Mouse (Mus musculus): ENCODE data around the gene Pcdh9.
A peak's percentile ranks its signal among the peaks of the same experiment; 100 is the strongest.

Pcdh9 gene

DNA sequence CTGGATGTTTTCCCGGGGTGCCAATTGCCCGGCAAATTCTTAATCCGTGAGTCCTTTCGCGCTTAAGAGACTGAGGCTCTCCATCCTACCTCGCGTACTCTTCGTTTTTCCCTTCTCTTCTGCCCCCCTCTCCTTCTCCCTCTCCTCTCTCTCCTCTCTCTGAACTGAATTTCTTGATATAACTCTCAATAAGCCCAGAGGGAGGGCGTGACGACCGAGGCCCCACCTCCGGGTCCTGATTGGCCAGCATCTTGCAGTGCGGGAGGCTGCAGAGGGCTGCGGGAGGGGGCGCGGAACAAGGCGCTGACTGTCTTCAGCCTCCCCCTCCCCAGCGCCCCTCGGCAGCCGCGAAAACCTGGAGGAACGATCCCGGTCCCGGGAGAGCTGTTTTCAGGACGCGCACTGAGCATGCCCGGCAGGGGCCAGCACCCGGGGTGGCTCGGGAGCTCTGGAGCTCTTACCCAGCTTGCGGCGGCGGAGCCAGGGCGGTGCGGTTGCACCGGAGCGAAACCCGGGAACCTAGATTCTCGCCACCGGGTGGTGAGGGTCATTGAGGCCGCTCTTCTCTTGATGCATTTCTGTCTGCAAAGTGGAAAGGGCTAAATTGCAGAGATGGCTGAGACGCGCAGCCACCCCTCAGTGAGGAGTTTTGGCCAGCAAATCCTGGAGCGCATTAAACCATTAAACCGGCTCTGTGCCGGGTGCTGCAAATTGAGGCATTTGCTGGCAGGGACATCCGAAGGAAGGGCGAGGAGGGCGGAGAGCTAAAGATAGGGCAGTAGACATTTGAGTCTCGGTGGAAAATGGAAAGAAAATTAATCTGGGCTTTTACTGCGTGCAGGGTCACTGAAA, at the start of gene Pcdh9:
Gene Pcdh9 (minus strand): TSS at position 161 of the 852 bp plus-strand sequence.
- DNase-seq (ENCODE audit: low read depth, low spot score) = peak; percentile 98

DNA sequence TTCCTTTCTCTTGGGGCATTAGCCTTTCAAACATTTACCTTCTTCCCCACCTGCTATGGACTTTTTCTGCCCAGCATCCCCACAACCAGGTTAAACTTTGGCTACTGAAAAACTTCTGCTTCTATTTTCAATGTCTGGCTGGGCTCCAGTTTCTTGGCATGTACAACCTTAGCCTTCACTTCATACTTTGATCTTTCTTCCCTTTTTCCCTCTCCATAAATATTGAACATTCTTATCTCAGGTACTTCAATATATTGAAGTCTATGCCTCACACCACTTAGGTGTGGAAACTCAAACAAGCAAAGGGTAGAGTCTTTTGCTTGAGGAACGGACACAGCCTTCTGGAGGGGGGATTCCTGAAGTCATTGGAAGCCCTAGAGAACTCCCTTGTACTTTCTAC, 16.4 kb upstream of the Pcdh9 start:
- DNase-seq (ENCODE audit: low read depth, low spot score) = no peak

DNA sequence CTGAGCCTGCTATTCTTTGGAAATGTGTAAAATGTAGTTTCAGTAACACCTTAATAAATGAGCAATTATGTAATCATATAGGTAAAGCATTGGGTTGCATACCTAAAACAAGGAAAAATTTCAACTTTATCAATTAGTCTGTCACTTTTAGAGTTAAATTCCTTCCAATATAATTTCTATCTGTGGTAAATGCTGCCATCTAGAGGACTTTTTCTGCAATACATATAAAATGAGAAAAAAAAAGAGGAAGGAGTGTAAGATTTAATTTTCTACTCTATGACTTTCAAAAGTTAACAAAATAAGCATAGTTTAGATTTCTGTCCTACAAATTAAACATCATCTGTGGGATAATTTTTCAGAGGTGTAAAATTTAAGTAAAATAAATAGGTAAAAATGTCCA, 8.1 kb upstream of the Pcdh9 start:
- DNase-seq (ENCODE audit: low read depth, low spot score) = no peak

DNA sequence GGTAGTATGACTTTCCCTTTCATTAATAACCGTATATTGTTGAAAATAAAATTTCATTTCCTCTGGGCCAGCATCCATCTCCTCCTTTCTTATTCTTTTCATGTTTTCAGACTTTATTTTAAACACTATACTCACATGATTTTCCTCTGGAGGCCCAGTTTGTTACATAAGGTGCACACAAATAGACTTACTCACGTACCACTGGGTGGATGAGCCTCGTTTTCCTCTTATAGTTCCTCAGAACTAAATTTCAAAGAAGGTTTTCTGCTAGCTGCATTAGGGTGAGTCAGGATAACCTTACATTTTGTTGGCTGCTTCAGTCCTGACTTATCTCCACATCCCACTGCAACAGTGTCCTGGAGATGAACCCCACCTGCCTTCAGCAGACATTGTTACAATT, 4.7 kb upstream of the Pcdh9 start:
- peak; percentile 62 for DNase-seq (ENCODE audit: low read depth, low spot score)

DNA sequence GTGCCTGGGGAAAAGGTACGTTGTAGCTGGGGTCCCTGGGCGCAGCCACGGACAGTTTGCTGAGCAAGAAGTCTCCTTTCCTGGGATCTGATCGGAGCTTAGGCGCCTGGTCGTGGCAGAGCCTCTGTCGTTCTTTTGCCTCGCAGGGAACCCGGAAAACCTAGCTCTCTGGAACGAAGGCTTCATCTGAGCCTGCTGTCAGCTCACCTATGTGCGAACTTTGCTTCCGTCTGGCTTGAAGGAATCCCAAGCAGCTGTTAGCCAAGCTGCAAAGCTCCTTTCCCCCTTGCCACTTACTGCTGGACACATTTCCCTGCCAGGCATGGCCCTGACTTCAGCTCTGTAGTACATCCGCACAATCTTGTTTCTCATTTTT, 880 bp upstream of the Pcdh9 start:
- no peak for DNase-seq (ENCODE audit: low read depth, low spot score)

DNA sequence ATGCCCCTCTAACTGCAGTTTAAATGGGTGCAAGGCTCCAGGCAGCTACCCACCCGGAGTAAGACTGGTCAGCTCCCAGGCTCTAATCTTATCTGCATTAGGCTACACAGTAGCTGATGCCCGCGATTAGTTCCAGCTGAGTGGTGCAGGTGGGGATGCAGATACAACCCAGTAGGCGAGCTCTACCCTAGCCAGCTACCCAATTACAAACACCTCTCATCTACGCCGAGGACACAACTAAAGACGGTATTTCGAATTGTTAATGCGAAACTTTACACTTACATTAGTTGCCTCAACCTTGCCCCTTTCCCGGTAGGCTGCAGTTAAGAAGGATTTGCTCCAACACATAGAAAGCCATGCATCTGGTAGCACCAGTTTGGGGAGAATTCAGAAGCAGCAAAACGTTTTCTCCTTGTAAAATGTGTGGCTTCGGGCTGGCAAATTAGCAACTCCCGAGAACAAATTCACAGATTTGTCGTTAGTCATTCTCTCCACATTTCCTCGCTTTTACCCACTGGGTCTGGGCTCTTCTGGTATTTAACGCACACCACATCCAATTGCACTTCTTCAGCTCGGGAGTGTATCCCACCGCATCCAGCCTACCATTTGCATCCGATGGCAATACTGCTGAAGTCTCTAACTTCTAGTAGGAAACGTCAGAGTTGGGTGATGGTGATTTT, 500 bp downstream of the Pcdh9 start:
- DNase-seq (ENCODE audit: low read depth, low spot score) = no peak

DNA sequence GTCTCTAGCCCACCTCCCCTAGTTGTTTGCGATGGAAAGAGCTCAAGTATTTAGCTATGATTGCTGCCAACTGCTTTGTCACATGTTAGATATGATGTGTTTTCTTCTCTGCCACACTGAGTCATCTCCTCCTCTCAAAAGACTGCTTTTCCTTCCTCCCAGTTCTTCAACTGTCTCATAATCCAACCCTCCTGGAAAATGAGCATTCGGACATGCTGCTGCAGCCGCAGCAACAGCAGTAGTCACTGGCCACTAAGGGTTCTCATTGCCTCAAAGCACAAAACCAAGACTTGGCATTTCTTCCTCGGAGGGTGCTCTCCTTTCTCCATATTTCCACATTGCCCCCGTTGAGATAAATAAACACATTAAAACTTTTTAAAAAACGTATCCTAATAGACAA, 1.2 kb downstream of the Pcdh9 start:
- no peak for DNase-seq (ENCODE audit: low read depth, low spot score)

DNA sequence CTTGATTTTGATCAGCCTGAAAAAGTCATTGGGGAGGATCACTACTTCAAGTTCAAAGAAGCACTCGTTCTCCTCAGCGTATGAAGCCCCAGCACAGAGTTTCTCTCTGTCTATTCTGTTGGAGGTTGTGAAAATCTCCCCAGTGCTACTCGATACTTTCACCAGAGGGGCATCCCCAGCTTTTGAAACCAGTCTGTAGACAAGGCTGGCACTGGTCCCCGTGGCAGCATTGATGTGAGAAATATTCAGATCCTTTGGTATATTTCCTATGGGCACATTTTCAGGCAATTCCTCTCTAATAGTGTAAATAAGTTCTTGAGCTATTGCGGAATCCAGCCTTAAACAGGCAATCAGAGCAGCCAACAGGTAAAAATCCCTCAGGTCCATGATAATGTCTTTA, 2.1 kb downstream of the Pcdh9 start:
- DNase-seq (ENCODE audit: low read depth, low spot score) = no peak

DNA sequence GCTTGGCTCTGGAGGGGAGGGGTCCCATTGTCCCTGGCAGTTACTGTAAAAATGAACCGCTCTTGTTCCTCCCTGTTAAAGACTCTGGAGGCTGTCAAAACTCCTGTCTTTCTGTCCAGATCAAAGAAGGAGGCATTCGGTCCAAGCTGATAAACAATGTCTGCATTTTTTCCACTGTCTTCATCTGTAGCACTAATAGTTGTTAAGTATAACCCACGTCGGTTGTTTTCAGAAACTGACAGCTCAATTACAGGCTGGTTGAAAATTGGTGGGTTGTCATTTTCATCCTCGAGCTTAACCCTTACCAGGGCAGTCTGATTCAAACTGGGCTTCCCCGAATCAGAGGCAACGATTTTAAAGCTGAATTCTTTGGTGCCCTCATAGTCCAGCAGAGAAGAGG, 3.4 kb downstream of the Pcdh9 start:
- DNase-seq (ENCODE audit: low read depth, low spot score) = no peak

DNA sequence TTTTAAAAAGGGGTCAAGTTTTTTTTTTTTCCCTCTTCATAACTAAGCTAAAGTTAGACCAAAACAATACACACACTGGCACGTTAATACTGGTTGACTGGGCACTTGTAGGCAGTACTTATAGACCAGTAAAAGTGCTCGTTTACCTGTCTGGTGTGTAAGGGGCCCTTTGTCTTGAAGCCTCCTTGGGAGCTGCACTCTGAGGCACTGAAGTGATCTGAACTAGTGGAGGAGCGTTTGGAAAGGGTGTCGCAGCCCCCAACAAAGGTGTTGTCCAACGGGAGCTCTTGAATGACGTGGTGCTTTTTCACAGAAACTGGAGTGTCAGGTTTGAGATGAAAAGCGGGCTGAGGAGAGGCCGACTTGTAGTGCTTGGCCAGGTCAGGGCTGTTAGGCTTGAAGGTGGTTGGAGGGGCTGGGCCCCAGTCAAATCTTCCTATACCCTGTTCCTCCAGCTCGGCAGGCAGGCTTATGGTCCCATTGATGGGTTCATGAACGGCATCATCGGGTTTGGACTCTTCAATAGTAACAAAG, 4.9 kb downstream of the Pcdh9 start:
- no peak for DNase-seq (ENCODE audit: low read depth, low spot score)

DNA sequence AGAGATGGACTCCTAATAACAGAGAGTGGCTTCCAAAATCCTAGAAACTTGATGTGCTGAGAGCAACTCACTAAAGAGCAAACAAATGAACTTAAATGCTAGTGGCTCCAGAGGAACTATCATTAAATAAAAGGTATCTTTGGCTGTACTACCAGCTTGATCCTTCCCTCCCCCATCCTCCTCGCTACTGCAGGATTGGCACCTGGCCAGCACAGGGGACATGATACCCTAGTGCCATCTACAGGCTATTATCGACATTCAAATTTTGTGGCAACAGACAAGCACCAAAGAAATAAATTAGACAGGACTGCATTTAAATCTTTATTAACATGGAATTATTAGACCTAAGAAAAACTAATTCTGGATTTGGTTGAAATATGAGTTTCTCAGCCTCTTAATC, 6.0 kb downstream of the Pcdh9 start:
- peak; percentile 63 for DNase-seq (ENCODE audit: low read depth, low spot score)

DNA sequence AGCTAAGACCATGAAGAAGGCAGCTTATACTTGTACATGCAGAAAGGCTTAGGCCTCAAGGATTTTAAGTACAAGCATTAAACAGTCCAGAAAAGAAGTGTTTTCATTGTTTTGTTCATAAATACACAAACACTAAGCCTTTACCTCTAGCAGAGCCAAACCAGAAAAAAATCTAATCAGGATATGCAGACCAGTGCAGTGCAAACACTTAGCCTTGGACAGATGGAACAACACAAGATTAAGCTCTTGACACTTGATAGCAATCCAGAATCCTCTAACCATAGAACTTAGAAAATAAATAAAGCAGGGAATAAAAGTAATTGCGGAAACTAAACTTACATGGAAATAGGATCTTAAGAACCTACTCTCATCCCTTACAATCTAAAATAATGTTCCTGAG, 10.4 kb downstream of the Pcdh9 start:
- DNase-seq (ENCODE audit: low read depth, low spot score) = no peak

DNA sequence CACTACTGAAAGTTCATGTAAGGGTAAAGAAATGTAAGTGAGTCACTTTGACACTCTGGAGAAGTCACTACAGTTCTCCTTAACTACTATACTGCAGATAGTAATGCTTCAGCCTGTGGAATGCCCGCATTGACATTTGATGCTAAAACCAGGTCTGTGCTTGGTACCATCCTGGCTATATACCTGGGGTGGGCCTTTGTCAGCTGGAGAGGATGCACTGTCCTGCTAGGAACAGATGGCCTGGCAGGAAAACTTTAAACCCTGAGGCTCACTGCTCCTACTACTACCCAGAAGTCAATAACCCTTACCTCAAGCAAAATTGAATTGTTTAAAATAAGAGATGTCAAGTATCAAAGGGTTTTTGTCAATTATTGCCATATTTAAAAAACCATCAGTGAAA, 14.5 kb downstream of the Pcdh9 start:
- no peak for DNase-seq (ENCODE audit: low read depth, low spot score)

DNA sequence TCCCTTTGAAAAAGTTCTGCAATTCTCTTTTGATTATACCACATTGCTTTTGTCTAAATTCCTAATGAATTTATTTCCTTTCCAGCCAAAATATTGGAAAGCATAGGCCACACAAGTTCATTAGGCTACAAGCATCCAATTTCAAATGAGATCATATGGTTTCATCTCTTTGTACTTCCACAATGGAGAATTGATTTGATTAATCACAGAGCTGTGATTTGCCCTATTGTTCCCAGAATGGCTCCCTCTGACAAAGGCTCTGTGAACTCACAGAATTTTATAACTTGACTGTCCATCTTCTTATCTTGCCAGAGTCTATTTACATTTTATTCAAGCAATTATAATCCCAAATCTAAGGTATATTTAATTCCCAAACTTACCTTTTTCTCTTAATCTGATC, 22.3 kb downstream of the Pcdh9 start:
- DNase-seq (ENCODE audit: low read depth, low spot score) = no peak

DNA sequence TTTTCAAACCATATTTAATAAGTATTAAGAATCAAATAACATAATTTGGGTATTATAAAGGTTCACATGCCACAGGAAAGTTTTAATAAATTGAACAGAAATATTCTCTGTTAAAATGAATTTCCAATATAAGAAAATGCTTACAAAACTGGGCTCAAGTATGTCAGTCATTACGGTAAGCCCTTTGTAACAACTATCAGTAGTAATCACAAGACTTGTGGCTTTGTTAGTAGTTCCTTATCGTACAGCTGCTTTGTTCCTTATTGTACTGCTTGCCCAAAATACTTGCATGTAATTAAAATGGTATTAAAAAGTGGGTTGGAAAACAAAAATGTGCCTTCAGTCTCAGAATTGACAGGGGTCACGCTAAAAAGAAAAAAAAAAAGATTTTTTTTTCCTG, 32.4 kb downstream of the Pcdh9 start:
- no peak for DNase-seq (ENCODE audit: low read depth, low spot score)

DNA sequence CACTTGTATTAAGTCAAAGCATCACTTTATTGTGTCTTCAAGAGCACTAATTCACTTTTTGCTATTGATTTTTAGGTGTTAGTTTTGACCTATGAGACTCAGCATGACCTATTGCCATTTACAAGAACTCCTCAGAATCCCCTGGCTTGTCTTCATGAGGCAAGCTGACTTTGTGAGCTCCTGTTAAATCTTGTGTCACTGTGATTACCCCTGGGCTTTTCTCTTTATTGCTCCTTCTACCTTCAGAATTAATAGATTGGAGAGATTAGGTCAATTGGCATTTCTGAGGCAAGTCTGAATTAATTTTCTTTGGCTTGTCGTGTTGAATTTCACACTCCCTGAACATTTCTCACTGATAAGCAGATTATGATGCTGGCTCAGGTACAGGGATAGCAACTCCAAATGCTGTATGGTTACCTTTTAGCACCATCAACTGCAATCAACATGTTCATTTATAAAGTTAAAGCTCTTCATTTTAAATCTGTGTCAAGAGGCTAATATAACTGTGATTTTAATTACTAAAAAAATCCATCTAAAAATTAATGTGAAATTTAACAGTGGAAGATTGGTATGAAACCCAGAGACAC, 44.3 kb downstream of the Pcdh9 start:
- DNase-seq (ENCODE audit: low read depth, low spot score) = no peak

DNA sequence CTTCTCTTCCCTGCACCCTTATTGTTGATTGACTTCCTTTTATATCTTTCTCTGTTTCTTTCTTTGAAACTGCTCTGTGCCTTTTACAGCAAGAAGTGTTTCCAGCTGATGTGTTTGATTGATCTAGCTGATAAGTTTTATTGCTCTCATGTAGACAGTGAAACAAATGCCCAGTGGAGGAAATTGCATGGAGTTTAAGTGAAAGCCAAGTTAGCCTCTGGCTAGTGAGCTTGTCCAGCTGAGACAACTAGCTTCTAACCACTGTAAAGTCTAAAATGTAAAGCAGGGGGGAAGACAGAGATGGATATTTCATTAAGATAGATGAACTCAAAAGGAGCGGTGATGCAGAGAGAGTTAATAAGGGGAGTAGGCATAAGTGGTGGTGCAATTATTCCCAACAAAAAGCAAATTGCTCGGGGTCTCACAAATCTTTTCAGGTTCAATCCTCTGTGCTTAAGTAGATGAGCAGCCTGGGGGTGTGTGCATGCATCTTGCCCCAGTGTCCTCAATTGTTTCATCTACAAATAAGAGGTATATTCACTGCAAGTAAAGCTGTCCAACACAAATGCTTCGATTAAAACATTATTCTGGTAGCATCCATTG, 47.7 kb downstream of the Pcdh9 start:
- DNase-seq (ENCODE audit: low read depth, low spot score) = no peak

DNA sequence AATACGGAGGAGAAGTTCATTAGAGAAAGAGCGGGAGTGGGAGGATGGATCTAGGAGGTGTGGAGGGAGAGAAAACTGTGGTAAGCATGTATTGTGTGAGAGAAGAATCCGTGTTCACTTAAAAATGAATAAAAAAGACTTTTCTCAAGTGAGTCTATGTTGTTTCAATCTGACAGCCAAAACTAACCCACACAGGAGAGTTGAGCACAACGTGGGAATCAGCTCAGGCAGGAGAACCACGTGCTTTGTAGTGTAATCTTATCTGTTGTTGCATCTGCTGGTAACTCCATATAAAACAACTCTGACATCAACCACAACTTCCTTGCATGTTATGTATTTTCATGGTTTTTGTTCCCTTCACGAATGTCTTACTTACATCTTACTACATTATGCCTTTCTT, 58.0 kb downstream of the Pcdh9 start:
- peak; percentile 46 for DNase-seq (ENCODE audit: low read depth, low spot score)

DNA sequence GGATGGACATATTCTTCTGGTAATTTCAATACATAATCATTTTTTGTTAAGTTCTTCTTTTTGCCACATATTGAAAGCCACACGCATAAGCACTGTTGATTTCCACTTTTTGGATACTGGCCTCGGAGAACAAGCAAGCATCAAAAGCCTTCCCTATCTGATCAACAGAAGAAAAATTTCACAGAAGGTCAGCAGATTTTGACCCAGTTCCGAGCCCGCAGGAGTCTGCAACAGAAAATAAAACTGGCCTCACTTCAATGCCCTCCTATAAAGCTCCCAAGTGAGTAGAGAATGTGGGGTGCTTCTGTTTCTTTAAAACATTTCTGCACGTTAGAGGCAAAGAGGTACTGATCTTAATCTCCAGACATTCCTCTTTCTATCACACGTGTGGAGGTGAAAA, 63.3 kb downstream of the Pcdh9 start:
- no peak for DNase-seq (ENCODE audit: low read depth, low spot score)

DNA sequence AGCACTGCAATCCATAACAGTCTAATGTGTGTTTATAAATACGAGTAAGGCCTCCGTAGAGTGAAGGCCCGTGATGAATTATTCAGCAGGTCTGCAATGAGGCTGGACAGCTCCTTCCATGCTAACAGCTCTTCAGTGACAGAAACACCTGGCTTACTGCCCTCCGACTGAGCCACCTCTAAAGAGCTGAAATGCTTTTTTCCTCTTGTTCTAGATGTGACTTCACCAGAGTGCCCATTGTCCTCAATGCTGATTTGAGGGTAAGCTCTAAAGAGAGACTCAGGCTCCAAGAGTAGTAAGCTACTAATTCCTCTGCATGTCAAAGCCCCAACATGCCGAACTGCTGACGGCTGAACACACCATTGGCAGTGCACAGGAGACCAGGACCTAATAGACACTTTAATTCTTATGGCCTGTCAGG, 64.4 kb downstream of the Pcdh9 start:
- DNase-seq (ENCODE audit: low read depth, low spot score) = no peak

DNA sequence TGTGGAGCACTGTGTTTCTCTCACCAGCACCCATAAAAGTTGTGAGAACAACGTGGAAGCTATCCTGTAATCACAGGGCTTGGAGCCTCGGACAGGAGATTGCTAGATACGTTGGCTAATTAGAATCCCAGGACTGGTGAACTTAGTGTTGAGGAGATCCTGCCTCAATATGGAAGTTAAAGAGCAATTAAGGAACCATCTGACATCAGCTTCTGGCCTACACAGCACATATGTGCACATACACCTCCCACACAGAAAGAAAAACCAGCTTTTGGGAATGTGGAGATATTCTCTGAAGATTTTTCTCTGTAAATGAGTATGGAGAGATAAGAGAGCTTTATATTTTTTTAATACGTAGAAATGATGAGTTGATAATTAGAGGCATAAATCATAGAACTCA, 71.6 kb downstream of the Pcdh9 start:
- DNase-seq (ENCODE audit: low read depth, low spot score) = peak; percentile 48

DNA sequence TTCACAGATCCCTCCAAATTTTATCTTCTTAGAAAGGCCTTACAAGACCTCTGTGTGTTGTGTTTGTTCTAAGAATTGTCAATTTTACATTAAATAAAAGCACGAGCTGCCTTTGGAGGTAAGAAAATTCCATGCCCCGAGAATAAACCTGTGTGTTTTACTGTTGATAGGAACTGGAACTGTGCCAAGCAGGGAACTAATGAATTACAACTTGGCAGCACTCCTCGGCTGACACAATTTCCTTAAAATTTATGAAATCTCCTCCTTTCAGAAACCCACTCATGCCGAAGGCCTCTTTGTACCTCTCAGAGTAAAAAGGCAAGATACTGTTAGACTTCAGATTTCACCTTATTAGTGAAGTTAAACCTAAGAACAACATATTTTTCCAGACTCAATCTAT, 72.9 kb downstream of the Pcdh9 start:
- no peak for DNase-seq (ENCODE audit: low read depth, low spot score)

All from telencephalon, adult 2 months (tissue).